8 mouse cellular contexts compared by ENCODE assay signal in the genomic region with DNA sequence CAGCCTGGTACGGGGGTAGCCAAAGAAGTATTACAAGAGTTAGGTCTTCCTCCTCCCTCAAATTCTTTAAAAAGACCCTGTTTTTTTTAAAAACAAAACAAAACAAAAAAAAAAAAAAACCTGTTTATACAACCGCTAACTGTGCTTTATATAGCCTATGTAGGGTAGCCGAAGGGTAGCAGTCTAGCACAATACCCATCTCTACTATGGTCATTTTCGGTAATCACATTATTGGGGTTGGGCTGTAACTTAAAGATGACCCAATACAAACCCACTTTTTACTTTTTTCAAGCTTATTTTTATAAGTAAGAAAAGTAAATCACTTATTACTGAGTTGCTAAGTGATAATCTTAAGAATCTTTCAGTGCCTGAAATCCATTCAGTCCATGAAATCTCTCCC. TPM values are rescaled to one million over a fixed set of nuclear protein-coding genes. Genes with fewer than 3 reads are reported as not detected.
DNase-seq lines count a peak whose midpoint lies in the region; ATAC-seq and TF ChIP-seq lines count a peak whose summit lies in the region.

No protein-coding gene starts in this region.

- H3K9ac ChIP-seq in embryonic facial prominence, embryonic 15.5 days = no peak overlapping the region
- no peak overlapping the region for H3K9ac ChIP-seq in limb, embryonic 11.5 days (ENCODE audit: low read length)
- H3K9ac ChIP-seq in neural tube, embryonic 14.5 days (replicated peaks; ENCODE audit: low read depth, low read length) = no peak overlapping the region

- no peak overlapping the region for H3K27ac ChIP-seq in left cerebral cortex, adult 2 months
- H3K27ac ChIP-seq in embryonic facial prominence, embryonic 15.5 days (replicated peaks) = no peak overlapping the region
- H3K27ac ChIP-seq in limb, embryonic 11.5 days (replicated peaks; ENCODE audit: low read depth, low read length) = no peak overlapping the region
- no peak overlapping the region for H3K27ac ChIP-seq in neural tube, embryonic 14.5 days (ENCODE audit: low read depth, low read length)

- no peaks in the 10 kb centered on the region for H3K27me3 ChIP-seq in embryonic facial prominence, embryonic 15.5 days
- no peaks in the 10 kb centered on the region for H3K27me3 ChIP-seq in limb, embryonic 11.5 days (ENCODE audit: control insufficient read depth, insufficient read depth, low read length)
- H3K27me3 ChIP-seq in neural tube, embryonic 14.5 days (ENCODE audit: control insufficient read depth, insufficient read depth, low read length) = no peaks in the 10 kb centered on the region

- no peak for TF ChIP-seq CTCF in left cerebral cortex, adult 2 months (IDR thresholded peaks at IDR 0.05)

- H3K36me3 ChIP-seq in embryonic facial prominence, embryonic 15.5 days = no peaks in the 10 kb centered on the region
- no peaks in the 10 kb centered on the region for H3K36me3 ChIP-seq in limb, embryonic 11.5 days (ENCODE audit: control insufficient read depth, insufficient read depth, low read length)
- no peaks in the 10 kb centered on the region for H3K36me3 ChIP-seq in neural tube, embryonic 14.5 days (ENCODE audit: control insufficient read depth, insufficient read depth, low read length)

- peak overlapping the region; percentile 74 for H3K4me3 ChIP-seq in left cerebral cortex, adult 2 months
- H3K4me3 ChIP-seq in embryonic facial prominence, embryonic 15.5 days (replicated peaks) = peak overlapping the region; percentile 82
- H3K4me3 ChIP-seq in limb, embryonic 11.5 days (ENCODE audit: low read depth, low read length) = peak overlapping the region; percentile 72
- peak overlapping the region; percentile 61 for H3K4me3 ChIP-seq in neural tube, embryonic 14.5 days (ENCODE audit: low read depth, low read length)

- intact Hi-C loops in left cerebral cortex, adult 2 months (cut with DNase I) = no loop called here
- intact Hi-C loops in left cerebral cortex, postnatal 36 days (cut with DNase I) = no loop called here
- intact Hi-C loops in left cerebral cortex, postnatal 25 days (cut with DNase I) = no loop called here

- H3K9me3 ChIP-seq in embryonic facial prominence, embryonic 15.5 days (replicated peaks) = no peaks in the 10 kb centered on the region
- H3K9me3 ChIP-seq in limb, embryonic 11.5 days (ENCODE audit: control insufficient read depth, low read length) = no peaks in the 10 kb centered on the region
- no peaks in the 10 kb centered on the region for H3K9me3 ChIP-seq in neural tube, embryonic 14.5 days (ENCODE audit: control insufficient read depth, low read length)

- DNase-seq in left cerebral cortex, adult 2 months (ENCODE audit: extremely low spot score in 1 of 2, low spot score in 2 of 2) = no peak
- DNase-seq in left cerebral cortex, postnatal 36 days (ENCODE audit: low spot score in 2 of 2) = no peak
- DNase-seq in limb, embryonic 11.5 days (ENCODE audit: low spot score) = no peak
- no peak for DNase-seq in cerebellum, adult 9-11 months
- DNase-seq in left cerebral cortex, postnatal 25 days (ENCODE audit: low spot score in 2 of 2) = no peak
- DNase-seq in adipocyte (ENCODE audit: low spot score) = no peak

- 56% methylated on average over 4 of the region's 4 CpGs for WGBS in embryonic facial prominence, embryonic 15.5 days
- 71% methylated on average over 4 of the region's 4 CpGs for WGBS in limb, embryonic 11.5 days
- 44% methylated on average over 4 of the region's 4 CpGs for WGBS in neural tube, embryonic 14.5 days

- no peak for ATAC-seq in embryonic facial prominence, embryonic 15.5 days (ENCODE audit: insufficient number of reproducible peaks, low FRiP score, low TSS enrichment, low read depth)
- no peak for ATAC-seq in limb, embryonic 11.5 days (ENCODE audit: insufficient number of reproducible peaks, low FRiP score, low TSS enrichment, low read depth)
- no peak for ATAC-seq in neural tube, embryonic 14.5 days (ENCODE audit: low read depth)

- peaks cover 10% of the 10 kb centered on the region for H3K4me1 ChIP-seq in embryonic facial prominence, embryonic 15.5 days
- H3K4me1 ChIP-seq in limb, embryonic 11.5 days (ENCODE audit: control insufficient read depth, insufficient read depth, low read length) = no peaks in the 10 kb centered on the region
- peaks cover 3% of the 10 kb centered on the region; the same call in 1 of the 2 replicates for H3K4me1 ChIP-seq in neural tube, embryonic 14.5 days (ENCODE audit: control insufficient read depth, insufficient read depth, low read length)

- H3K4me2 ChIP-seq in embryonic facial prominence, embryonic 15.5 days (replicated peaks) = peak overlapping the region; percentile 65
- peak overlapping the region; percentile 54; the same call in 1 of the 2 replicates for H3K4me2 ChIP-seq in limb, embryonic 11.5 days (ENCODE audit: low read depth, severe bottlenecking)
- peak overlapping the region; percentile 53 for H3K4me2 ChIP-seq in neural tube, embryonic 14.5 days (ENCODE audit: low read depth, low read length)

RNA-seq across cellular contexts. Expression of a gene that starts 0.7 kb away (rescaled TPM):
- total RNA-seq in left cerebral cortex, adult 2 months (2021) = 1 to 10 TPM; 4.7 to 5.7 TPM
- 1 to 10 TPM; 6.5 to 7.3 TPM for total RNA-seq in left cerebral cortex, postnatal 36 days (2021)
- 19.8 and 27.8 TPM in 2 replicates for polyA plus RNA-seq in embryonic facial prominence, embryonic 15.5 days (2015; fragmentation: Nextera tagmentation; extraction: Ambion mirVana)
- 24.8 and 33.0 TPM in 2 replicates for polyA plus RNA-seq in limb, embryonic 11.5 days (2014; fragmentation: Nextera tagmentation; extraction: Ambion mirVana)
- 13.6 and 13.9 TPM in 2 replicates for polyA plus RNA-seq in neural tube, embryonic 14.5 days (2014; fragmentation: Nextera tagmentation; extraction: Ambion mirVana)
- 1 to 10 TPM; 4.4 to 5.5 TPM for total RNA-seq in left cerebral cortex, postnatal 25 days (2021)
